9 mouse cellular contexts compared by ENCODE assay signal in genomic region chr1:134804373-134804772, GRCm38 (mm10).
DNase-seq lines count a peak whose midpoint lies in the region; ATAC-seq and TF ChIP-seq lines count a peak whose summit lies in the region.
"Had no signal": no experiment of that assay in that cellular context is flagged by ENCODE, and none has a peak within 500 bp of the region (broad histone marks: within the 10 kb centered on the region; RNA-seq: fewer than 3 reads in every experiment).

No protein-coding gene starts in this region.

- no peak overlapping the region for H3K4me3 ChIP-seq in limb, embryonic 12.5 days (replicated peaks)
- no peak overlapping the region for H3K4me3 ChIP-seq in limb, embryonic 10.5 days
- H3K4me3 ChIP-seq in embryonic fibroblast, embryonic 13.5 days (ENCODE audit: insufficient read depth, low read length) = no peak overlapping the region
- no peak overlapping the region for H3K4me3 ChIP-seq in heart, embryonic 15.5 days

- no peak for TF ChIP-seq CTCF in embryonic fibroblast, embryonic 13.5 days (IDR thresholded peaks at IDR 0.05; ENCODE audit: borderline replicate concordance, insufficient read depth, low read length)

- WGBS in limb, embryonic 12.5 days = 50% methylated on average over 5 of the region's 5 CpGs
- 67% methylated on average over 5 of the region's 5 CpGs for WGBS in limb, embryonic 10.5 days
- WGBS in heart, embryonic 15.5 days = 26% methylated on average over 5 of the region's 5 CpGs

- H3K36me3 ChIP-seq in limb, embryonic 12.5 days = peaks cover 4% of the 10 kb centered on the region
- H3K36me3 ChIP-seq in limb, embryonic 10.5 days = peaks cover 4% of the 10 kb centered on the region
- H3K36me3 ChIP-seq in heart, embryonic 15.5 days = no peaks in the 10 kb centered on the region

- H3K27me3 ChIP-seq in limb, embryonic 12.5 days = no peaks in the 10 kb centered on the region
- no peaks in the 10 kb centered on the region; the same call in 1 of the 2 replicates for H3K27me3 ChIP-seq in limb, embryonic 10.5 days (ENCODE audit: low read depth, poor library complexity, severe bottlenecking)
- no peaks in the 10 kb centered on the region for H3K27me3 ChIP-seq in heart, embryonic 15.5 days

- no peak overlapping the region for H3K4me2 ChIP-seq in limb, embryonic 12.5 days
- H3K4me2 ChIP-seq in heart, embryonic 15.5 days = peak overlapping the region; percentile 55

- no peaks in the 10 kb centered on the region for H3K9me3 ChIP-seq in limb, embryonic 12.5 days
- H3K9me3 ChIP-seq in limb, embryonic 10.5 days (replicated peaks) = 0 out of 2 replicates have a peak, but pooled peaks cover 2% of the 10 kb centered on the region
- H3K9me3 ChIP-seq in heart, embryonic 15.5 days (replicated peaks) = no peaks in the 10 kb centered on the region

- TF ChIP-seq POLR2A in embryonic fibroblast, embryonic 13.5 days (IDR thresholded peaks at IDR 0.05; ENCODE audit: low read depth, low read length) = no peak

- H3K9ac ChIP-seq in limb, embryonic 12.5 days (replicated peaks) = no peak overlapping the region
- no peak overlapping the region for H3K9ac ChIP-seq in heart, embryonic 15.5 days

- H3K27ac ChIP-seq in limb, embryonic 12.5 days = peak overlapping the region; percentile 70
- no peak overlapping the region for H3K27ac ChIP-seq in limb, embryonic 10.5 days
- peak overlapping the region; percentile 87 for H3K27ac ChIP-seq in embryonic fibroblast, embryonic 13.5 days (ENCODE audit: insufficient read depth, low read length)
- H3K27ac ChIP-seq in heart, embryonic 15.5 days = peak overlapping the region; percentile 91

- H3K4me1 ChIP-seq in limb, embryonic 12.5 days (replicated peaks) = peaks cover 32% of the 10 kb centered on the region
- peaks cover 23% of the 10 kb centered on the region for H3K4me1 ChIP-seq in limb, embryonic 10.5 days
- peaks cover 13% of the 10 kb centered on the region for H3K4me1 ChIP-seq in embryonic fibroblast, embryonic 13.5 days (ENCODE audit: control insufficient read depth, insufficient read depth, low read length)
- peaks cover 53% of the 10 kb centered on the region for H3K4me1 ChIP-seq in heart, embryonic 15.5 days (replicated peaks)

- DNase-seq in limb, embryonic 10.5 days (ENCODE audit: low spot score) = no peak
- peak; percentile 41 for DNase-seq in lung, postnatal 36 days
- DNase-seq in thymus, postnatal 36 days = no peak
- no peak for DNase-seq in adrenal gland, postnatal 4 days (ENCODE audit: low spot score in 2 of 2)
- DNase-seq: layer of hippocampus, adult 9-11 months had no signal

- ATAC-seq in limb, embryonic 12.5 days (ENCODE audit: insufficient number of reproducible peaks, insufficient read depth, low FRiP score, low TSS enrichment, low read depth) = no peak
- ATAC-seq in heart, embryonic 15.5 days (replicated peaks; ENCODE audit: insufficient number of reproducible peaks, insufficient read depth, low FRiP score, low read depth) = 0 out of 2 replicates have a peak, but pooled peaks have one; percentile 34
- ATAC-seq in granulocyte monocyte progenitor cell, adult 5-6 weeks (replicated peaks; ENCODE audit: poor library complexity, severe bottlenecking) = no peak
